7 mouse cellular contexts compared by ENCODE assay signal in the genomic region with DNA sequence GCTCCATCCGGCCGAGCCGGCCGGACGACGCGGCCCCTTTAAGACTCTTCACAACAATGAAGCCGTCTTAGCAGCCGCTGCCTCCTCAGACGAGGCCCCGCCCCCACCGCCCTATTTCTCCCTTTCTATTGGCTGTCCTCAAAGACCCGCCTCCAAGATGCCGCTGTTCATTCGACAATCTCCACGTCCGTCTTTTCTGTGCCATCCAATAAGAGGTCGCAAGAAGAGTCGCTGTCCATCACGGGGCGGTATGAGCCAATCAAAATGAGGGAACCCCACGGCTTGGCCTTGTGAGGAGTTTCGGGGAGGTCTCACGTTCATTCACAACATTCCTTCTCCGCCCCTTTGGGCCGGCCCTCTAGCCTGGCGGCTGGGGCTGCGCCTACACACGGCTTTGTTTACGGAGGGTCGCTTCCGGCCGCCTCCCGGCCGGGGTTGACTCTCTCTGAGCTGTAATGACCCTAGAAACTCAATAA. TPM values are rescaled to one million over a fixed set of nuclear protein-coding genes. Genes with fewer than 3 reads are reported as not detected.
A peak's percentile ranks its signal among the peaks of the same experiment; 100 is the strongest.
DNase-seq lines count a peak whose midpoint lies in the region; ATAC-seq lines count a peak whose summit lies in the region.

A gene (minus strand): TSS at position 58 of the 476 bp plus-strand sequence.

- H3K27ac ChIP-seq in intestine, embryonic 15.5 days: peak within 1 kb of the TSS; percentile 78
- peak within 1 kb of the TSS; percentile 97 for H3K27ac ChIP-seq in midbrain, embryonic 10.5 days (replicated peaks)

- peak; percentile 99 for DNase-seq in adrenal gland, adult 2 months
- peak; percentile 99 for DNase-seq in embryo, embryonic 11.5 days (ENCODE audit: low read depth, low spot score)
- DNase-seq in gastrocnemius, postnatal 36 days: peak; percentile 95 to 99
- DNase-seq in left cerebral cortex, postnatal 25 days (ENCODE audit: low spot score in 2 of 2): peak; percentile 98 to 100
- peak; percentile 98 for DNase-seq in midbrain, embryonic 10.5 days (ENCODE audit: low spot score)
- DNase-seq in right cerebral cortex, postnatal 4 days: peak; percentile 99

- H3K9ac ChIP-seq in intestine, embryonic 15.5 days: peak within 1 kb of the TSS; percentile 83

- peak; percentile 99 for ATAC-seq in intestine, embryonic 15.5 days

- peaks cover 15% of the 10 kb centered on the region for H3K4me1 ChIP-seq in intestine, embryonic 15.5 days (replicated peaks)
- H3K4me1 ChIP-seq in midbrain, embryonic 10.5 days: peaks cover 34% of the 10 kb centered on the region

- H3K36me3 ChIP-seq in intestine, embryonic 15.5 days: no peaks in the 10 kb centered on the region
- peaks cover 29% of the 10 kb centered on the region for H3K36me3 ChIP-seq in midbrain, embryonic 10.5 days

- H3K27me3 ChIP-seq in intestine, embryonic 15.5 days (replicated peaks): no peaks in the 10 kb centered on the region
- H3K27me3 ChIP-seq in midbrain, embryonic 10.5 days (ENCODE audit: low read depth, poor library complexity, severe bottlenecking): no peaks in the 10 kb centered on the region

- H3K9me3 ChIP-seq in intestine, embryonic 15.5 days: no peaks in the 10 kb centered on the region
- H3K9me3 ChIP-seq in midbrain, embryonic 10.5 days (replicated peaks): no peaks in the 10 kb centered on the region

- intact Hi-C loops in gastrocnemius, postnatal 36 days (cut with DNase I): no loop called here
- intact Hi-C loops in left cerebral cortex, postnatal 25 days (cut with DNase I): no loop called here

- peak within 1 kb of the TSS; percentile 77 for H3K4me3 ChIP-seq in intestine, embryonic 15.5 days (replicated peaks)
- peak within 1 kb of the TSS; percentile 94 for H3K4me3 ChIP-seq in midbrain, embryonic 10.5 days

- H3K4me2 ChIP-seq in intestine, embryonic 15.5 days (replicated peaks): peak within 1 kb of the TSS; percentile 75

- 0% methylated on average over 35 of the region's 35 CpGs for WGBS in intestine, embryonic 15.5 days
- WGBS in midbrain, embryonic 10.5 days: under 1% methylated on average over 35 of the region's 35 CpGs

RNA-seq across cellular contexts. Expression of the gene that starts here (rescaled TPM):
- 10 to 100 TPM; 31.4 to 55.6 TPM for total RNA-seq in adrenal gland, adult 2 months (2021)
- polyA plus RNA-seq in adrenal gland, adult 2 months (2012; rRNA removed): 66.3 and 76.1 TPM in 2 replicates
- 1 to 10 TPM; 7.1 to 8.4 TPM for total RNA-seq in gastrocnemius, postnatal 36 days (2021)
- polyA plus RNA-seq in intestine, embryonic 15.5 days (2015; fragmentation: Nextera tagmentation; extraction: Ambion mirVana): 9.0 TPM in 2 replicates
- 10 to 100 TPM; 13.0 to 13.9 TPM for total RNA-seq in left cerebral cortex, postnatal 25 days (2021)
- polyA plus RNA-seq in midbrain, embryonic 10.5 days (2016; fragmentation: Nextera tagmentation; extraction: Ambion mirVana): 30.4 and 39.5 TPM in 2 replicates

Comparison
In these comparisons a context has a peak if more than half of its experiments do, and no peak if none do; other contexts are left out.
1. Peak in every context shown above with its lines: DNase-seq, ATAC-seq, H3K4me3 ChIP-seq and H3K27ac ChIP-seq.